Mouse (Mus musculus) bone marrow, adult 2 months (tissue): Measurements from ENCODE around the gene Adcy7.

ENCODE experiments used
- CTCF ChIP-seq: fragments of 200-500 bp; IDR thresholded peaks from 2 replicates; pipeline ENCODE4 v1.5.1; 2011; ENCODE audit warnings: low read length, control low read depth; ENCODE audit not compliant: control insufficient read depth, insufficient read depth
- POLR2A ChIP-seq: fragments of 200-500 bp; IDR thresholded peaks from 2 replicates; pipeline ENCODE4 v1.6.1; 2011; ENCODE audit warnings: low read depth, mild to moderate bottlenecking, control low read depth, low read length, borderline replicate concordance; ENCODE audit not compliant: control insufficient read depth

GRCm38 (mm10) chr8:88339221-88339620, 67.0 kb downstream of the Adcy7 start:
- TF ChIP-seq POLR2A: no peak
- TF ChIP-seq CTCF: no peak
